Mouse (Mus musculus) bone marrow, adult 2 months (tissue): ENCODE data around the gene Zfp560. TPM values are rescaled to one million over a fixed set of nuclear protein-coding genes. Genes with fewer than 3 reads are reported as not detected.
"Not testable (repeated sequence)": the region's sequence is repeated elsewhere in the genome, so short reads cannot be mapped to it uniquely, and the experiment has no call there.

Experiments used
- H3K27ac ChIP-seq: fragments of 200-500 bp; 2 replicates; pipeline ENCODE4 v1.5.1; 2012; ENCODE audit warnings: low read depth, mild to moderate bottlenecking, control low read depth, inconsistent platforms, low read length; ENCODE audit not compliant: control insufficient read depth, poor library complexity, insufficient read depth
- H3K4me1 ChIP-seq: fragments of 200-500 bp; 2 replicates; pipeline ENCODE4 v1.6.1; 2011; ENCODE audit warnings: low read length; ENCODE audit not compliant: control insufficient read depth, insufficient read depth
- H3K4me3 ChIP-seq: fragments of 200-500 bp; replicated peaks from 2 replicates; pipeline ENCODE3; 2011; ENCODE audit warnings: mild to moderate bottlenecking, low read depth, low read length, control low read depth; ENCODE audit not compliant: control insufficient read depth
- CTCF ChIP-seq: fragments of 200-500 bp; IDR thresholded peaks from 2 replicates; pipeline ENCODE4 v1.5.1; 2011; ENCODE audit warnings: low read length, control low read depth; ENCODE audit not compliant: control insufficient read depth, insufficient read depth
- POLR2A ChIP-seq: fragments of 200-500 bp; IDR thresholded peaks from 2 replicates; pipeline ENCODE4 v1.6.1; 2011; ENCODE audit warnings: low read depth, mild to moderate bottlenecking, control low read depth, low read length, borderline replicate concordance; ENCODE audit not compliant: control insufficient read depth
- whole genome bisulfite sequencing: fragments of 180-500 bp; shearing (Covaris S2); methylation state at CpG from one replicate; pipeline ENCODE4 v1.1.7; 2018; 5-methylcytosine and 5-hydroxymethylcytosine counted together
- polyA plus RNA-seq: library from polyadenylated mRNA; stranded (reverse); fragments of >200 nt; gene quantifications from 2 replicates; pipeline ENCODE4 v1.2.4, GENCODE M21; 2011; ENCODE audit warnings: low replicate concordance; ENCODE audit not compliant: missing spikeins, insufficient read depth, insufficient read length

Gene Zfp560
- polyA plus RNA-seq, 1 experiment = 16.3 TPM

GRCm38 (mm10) chr9:20348501-20348900, 36.5 kb downstream of the Zfp560 start:
- WGBS = 86% methylated on average over 4 of the region's 4 CpGs
- no peaks in the 10 kb centered on the region for H3K4me1 ChIP-seq
- TF ChIP-seq POLR2A = no peak
- H3K27ac ChIP-seq = no peak overlapping the region
- no peak overlapping the region for H3K4me3 ChIP-seq

- Histone ChIP-seq H3K4me3 (no peak within 1 kb of the TSS), H3K4me1 (no peaks in the 10 kb centered on the region), H3K27ac (no peak within 1 kb of the TSS)
- TF ChIP-seq CTCF (no peak), POLR2A (no peak)
These were observed 49.0 kb downstream of the Zfp560 start, which contains the start of gene Olfr18 for GRCm38 (mm10) chr9:20335994-20336393. Olfr18 (minus strand) TSS chr9:20336094.

- Histone ChIP-seq H3K4me1 (no peaks in the 10 kb centered on the region), H3K4me3 (no peak within 1 kb of the TSS), H3K27ac (no peak within 1 kb of the TSS)
- 68% methylated on average over 1 of the region's 1 CpGs for WGBS
- TF ChIP-seq CTCF (no peak), POLR2A (no peak)
These were observed 86.7 kb downstream of the Zfp560 start, which contains the start of gene Olfr873 for GRCm38 (mm10) chr9:20298232-20298631. Olfr873 (plus strand) TSS chr9:20298532.

- not testable (repeated sequence) for H3K4me1 ChIP-seq, H3K27ac ChIP-seq, H3K4me3 ChIP-seq
- WGBS = 82% methylated on average over 5 of the region's 5 CpGs
These were observed 89.4 kb downstream of the Zfp560 start for GRCm38 (mm10) chr9:20295562-20295961.

Other genes with a start within 250 kb of the Zfp560 start
- gene Olfr870, start 211.1 kb downstream of the Zfp560 start, polyA plus RNA-seq = 0.23 TPM in 1 of 2 replicates, not detected in the other
- not detected in 2 replicates for gene Olfr871, start 173.0 kb downstream of the Zfp560 start, polyA plus RNA-seq
- gene Olfr872, start 148.1 kb downstream of the Zfp560 start, polyA plus RNA-seq = not detected in 2 replicates
- not detected in 2 replicates for gene Olfr39, start 102.8 kb downstream of the Zfp560 start, polyA plus RNA-seq
- 0.93 and 1.5 TPM in 2 replicates for gene Olfr873, start 86.6 kb downstream of the Zfp560 start, polyA plus RNA-seq
- gene Olfr18, start 49.1 kb downstream of the Zfp560 start, polyA plus RNA-seq = 0.56 TPM in 1 of 2 replicates, not detected in the other
- 2.4 and 6.6 TPM in 2 replicates for gene Zfp26, start 75.0 kb upstream of the Zfp560 start, polyA plus RNA-seq
- 4.6 and 11.2 TPM in 2 replicates for gene Zfp426, start 107.6 kb upstream of the Zfp560 start, polyA plus RNA-seq
- 3.0 and 9.8 TPM in 2 replicates for gene Zfp266, start 136.2 kb upstream of the Zfp560 start, polyA plus RNA-seq
- gene Zfp846, start 196.1 kb upstream of the Zfp560 start, polyA plus RNA-seq = 5.5 and 5.9 TPM in 2 replicates